8 mouse cellular contexts compared by ENCODE assay signal in genomic region chr12:54203656-54204045, GRCm38 (mm10). TPM values are rescaled to one million over a fixed set of nuclear protein-coding genes. Genes with fewer than 3 reads are reported as not detected.
DNase-seq lines count a peak whose midpoint lies in the region; ATAC-seq lines count a peak whose summit lies in the region.

Gene Egln3 (minus strand): TSS chr12:54203860.

- no peaks in the 10 kb centered on the region for H3K36me3 ChIP-seq in hindbrain, embryonic 14.5 days (replicated peaks; ENCODE audit: control insufficient read depth, insufficient read depth)

- H3K4me2 ChIP-seq in hindbrain, embryonic 14.5 days (replicated peaks): peak within 1 kb of the TSS; percentile 99

- H3K9ac ChIP-seq in hindbrain, embryonic 14.5 days: peak within 1 kb of the TSS; percentile 61

- H3K9me3 ChIP-seq in hindbrain, embryonic 14.5 days (ENCODE audit: control insufficient read depth, low read length): 0 out of 2 replicates have a peak, but pooled peaks cover 3% of the 10 kb centered on the region

- H3K27me3 ChIP-seq in hindbrain, embryonic 14.5 days (ENCODE audit: control insufficient read depth, insufficient read depth, low read length): peaks cover 16% of the 10 kb centered on the region; the same call in 1 of the 2 replicates

- H3K4me1 ChIP-seq in hindbrain, embryonic 14.5 days (replicated peaks; ENCODE audit: control insufficient read depth, insufficient read depth, low read length): peaks cover 14% of the 10 kb centered on the region

- peak; percentile 90 for DNase-seq in Muller cell, postnatal 12 days (ENCODE audit: inconsistent ontology term)
- DNase-seq in cerebellum, postnatal 10 days: peak; percentile 76 to 85
- DNase-seq in frontal cortex, postnatal 36 days (ENCODE audit: low spot score in 2 of 2): peak; percentile 73 to 78
- DNase-seq in hindbrain, embryonic 14.5 days (ENCODE audit: low spot score): peak; percentile 69
- DNase-seq in left cerebral cortex, adult 11 months (ENCODE audit: low spot score): peak; percentile 51
- peak; percentile 82 for DNase-seq in lung, postnatal 25 days (ENCODE audit: low spot score)
- peak; percentile 87 for DNase-seq in ovary, postnatal 36 days (ENCODE audit: low spot score)
- peak; percentile 90 for DNase-seq in thymus, postnatal 25 days

- peak; percentile 80 for ATAC-seq in hindbrain, embryonic 14.5 days (ENCODE audit: low FRiP score)

- peak within 1 kb of the TSS; percentile 62 for H3K4me3 ChIP-seq in hindbrain, embryonic 14.5 days (replicated peaks; ENCODE audit: low read length)

- under 1% methylated on average over 25 of the region's 25 CpGs for WGBS in hindbrain, embryonic 14.5 days

- no peak within 1 kb of the TSS for H3K27ac ChIP-seq in hindbrain, embryonic 14.5 days

RNA-seq across cellular contexts. Expression of gene Egln3, which starts in this region (rescaled TPM):
- polyA plus RNA-seq in hindbrain, embryonic 14.5 days (2014; fragmentation: Nextera tagmentation; extraction: Ambion mirVana): 6.5 and 6.9 TPM in 2 replicates
